Comparison of ENCODE assay signal across 14 mouse cellular contexts in the genomic region with DNA sequence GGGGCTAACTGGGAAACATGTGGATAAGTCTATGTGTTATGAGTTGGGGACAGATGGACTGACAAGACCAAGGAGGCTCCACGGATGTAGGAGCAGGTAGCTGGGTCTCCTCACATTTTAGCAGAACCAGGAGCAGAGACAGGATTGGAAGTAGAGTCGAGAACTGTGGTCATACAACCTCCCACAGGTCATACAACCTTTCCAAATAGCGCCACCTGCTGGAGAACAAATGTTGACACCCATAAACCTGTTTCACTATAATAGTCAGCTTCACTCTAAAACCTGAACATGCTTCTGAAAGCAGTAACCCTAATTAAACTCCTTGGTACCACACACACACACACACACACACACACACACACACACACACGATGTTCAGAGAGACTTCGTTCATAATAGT. TPM values are rescaled to one million over a fixed set of nuclear protein-coding genes. Genes with fewer than 3 reads are reported as not detected.
DNase-seq lines count a peak whose midpoint lies in the region; ATAC-seq and TF ChIP-seq lines count a peak whose summit lies in the region.
"Had no signal": no experiment of that assay in that cellular context is flagged by ENCODE, and none has a peak within 500 bp of the region (broad histone marks: within the 10 kb centered on the region; RNA-seq: fewer than 3 reads in every experiment).

No protein-coding gene starts in this region.

- TF ChIP-seq EP300 in ES-Bruce4 (IDR thresholded peaks at IDR 0.05; ENCODE audit: insufficient read depth, low read depth, low read length) = no peak

- intact Hi-C loops in heart, postnatal 36 days (cut with DNase I) = no loop called here

- TF ChIP-seq CTCF in kidney, postnatal 0 days (IDR thresholded peaks at IDR 0.05; ENCODE audit: low read depth) = peak; percentile 47
- TF ChIP-seq CTCF in ES-Bruce4 (IDR thresholded peaks at IDR 0.05; ENCODE audit: low read depth, low read length) = peak; percentile 24

- H3K4me3 ChIP-seq in kidney, postnatal 0 days (replicated peaks; ENCODE audit: low read depth, low read length) = no peak overlapping the region
- no peak overlapping the region for H3K4me3 ChIP-seq in kidney, embryonic 15.5 days (replicated peaks)
- no peak overlapping the region for H3K4me3 ChIP-seq in ES-Bruce4 (ENCODE audit: low read depth, low read length)
- H3K4me3 ChIP-seq: erythroblast, embryonic 14.5 days; limb, embryonic 10.5 days; midbrain, embryonic 10.5 days; neural tube, embryonic 12.5 days had no signal

- no peak overlapping the region for H3K4me2 ChIP-seq in kidney, postnatal 0 days (ENCODE audit: low read length)
- no peak overlapping the region for H3K4me2 ChIP-seq in kidney, embryonic 15.5 days
- H3K4me2 ChIP-seq: neural tube, embryonic 12.5 days had no signal

- DNase-seq in kidney, postnatal 0 days (ENCODE audit: low spot score) = no peak
- peak; percentile 71 for DNase-seq in 416B (ENCODE audit: low read depth)
- no peak for DNase-seq in Muller cell, postnatal 12 days (ENCODE audit: inconsistent ontology term)
- DNase-seq in heart, postnatal 36 days = no peak
- DNase-seq: cerebellum, adult 11-12 months; heart, adult 11 months had no signal

- H3K9me3 ChIP-seq in kidney, postnatal 0 days (replicated peaks; ENCODE audit: low read length) = no peaks in the 10 kb centered on the region
- H3K9me3 ChIP-seq in kidney, embryonic 15.5 days (replicated peaks) = no peaks in the 10 kb centered on the region
- no peaks in the 10 kb centered on the region for H3K9me3 ChIP-seq in ES-Bruce4 (replicated peaks; ENCODE audit: control insufficient read depth, insufficient read depth, low read length, poor library complexity, severe bottlenecking)
- H3K9me3 ChIP-seq: limb, embryonic 10.5 days; midbrain, embryonic 10.5 days; neural tube, embryonic 12.5 days had no signal

- 51% methylated on average over 5 of the region's 5 CpGs for WGBS in kidney, postnatal 0 days
- 56% methylated on average over 5 of the region's 5 CpGs for WGBS in kidney, embryonic 15.5 days

- H3K9ac ChIP-seq in kidney, postnatal 0 days (ENCODE audit: low read depth, low read length) = no peak overlapping the region
- no peak overlapping the region for H3K9ac ChIP-seq in kidney, embryonic 15.5 days
- no peak overlapping the region for H3K9ac ChIP-seq in ES-Bruce4 (ENCODE audit: low read depth, poor library complexity, severe bottlenecking)
- H3K9ac ChIP-seq: neural tube, embryonic 12.5 days had no signal

- TF ChIP-seq POLR2A in ES-Bruce4 (IDR thresholded peaks at IDR 0.05; ENCODE audit: insufficient read depth, low read length) = no peak

- ATAC-seq in kidney, postnatal 0 days (replicated peaks; ENCODE audit: low FRiP score, low read depth) = no peak
- no peak for ATAC-seq in kidney, embryonic 15.5 days (replicated peaks; ENCODE audit: low FRiP score)
- ATAC-seq in granulocyte monocyte progenitor cell, adult 5-6 weeks (replicated peaks; ENCODE audit: poor library complexity, severe bottlenecking) = 0 out of 2 replicates have a peak, but pooled peaks have one; percentile 44
- no peak for ATAC-seq in erythroid progenitor cell, adult 5-6 weeks (replicated peaks; ENCODE audit: low FRiP score, poor library complexity, severe bottlenecking)

- no peaks in the 10 kb centered on the region for H3K27me3 ChIP-seq in kidney, postnatal 0 days (ENCODE audit: insufficient read depth, low read length)
- H3K27me3 ChIP-seq in kidney, embryonic 15.5 days = no peaks in the 10 kb centered on the region
- H3K27me3 ChIP-seq in ES-Bruce4 (ENCODE audit: control insufficient read depth, insufficient read depth, low read length, poor library complexity, severe bottlenecking) = no peaks in the 10 kb centered on the region
- H3K27me3 ChIP-seq: neural tube, embryonic 12.5 days had no signal

- no peaks in the 10 kb centered on the region for H3K4me1 ChIP-seq in kidney, postnatal 0 days (replicated peaks; ENCODE audit: insufficient read depth, low read length)
- H3K4me1 ChIP-seq in kidney, embryonic 15.5 days = no peaks in the 10 kb centered on the region
- H3K4me1 ChIP-seq in ES-Bruce4 (ENCODE audit: control insufficient read depth, insufficient read depth, low read length) = no peaks in the 10 kb centered on the region
- H3K4me1 ChIP-seq: limb, embryonic 10.5 days; neural tube, embryonic 12.5 days had no signal

- no peak overlapping the region for H3K27ac ChIP-seq in kidney, postnatal 0 days
- no peak overlapping the region for H3K27ac ChIP-seq in kidney, embryonic 15.5 days
- no peak overlapping the region for H3K27ac ChIP-seq in ES-Bruce4 (ENCODE audit: insufficient read depth, low read length)
- H3K27ac ChIP-seq: limb, embryonic 10.5 days; midbrain, embryonic 10.5 days; neural tube, embryonic 12.5 days had no signal

- no peaks in the 10 kb centered on the region for H3K36me3 ChIP-seq in kidney, postnatal 0 days (ENCODE audit: insufficient read depth, low read length)
- H3K36me3 ChIP-seq in kidney, embryonic 15.5 days = no peaks in the 10 kb centered on the region
- H3K36me3 ChIP-seq in ES-Bruce4 (ENCODE audit: control insufficient read depth, insufficient read depth, low read length, poor library complexity, severe bottlenecking) = no peaks in the 10 kb centered on the region
- H3K36me3 ChIP-seq: limb, embryonic 10.5 days; midbrain, embryonic 10.5 days; neural tube, embryonic 12.5 days had no signal

RNA-seq across cellular contexts. Expression of a gene that starts 50.7 kb away (rescaled TPM):
- 5.6 and 5.8 TPM in 2 replicates for polyA plus RNA-seq in kidney, postnatal 0 days (2015; fragmentation: Nextera tagmentation; extraction: Ambion mirVana)
- polyA plus RNA-seq in kidney, embryonic 15.5 days (2015; fragmentation: Nextera tagmentation; extraction: Ambion mirVana) = 6.4 and 7.7 TPM in 2 replicates
- 17.7 and 18.6 TPM in 2 replicates for polyA plus RNA-seq in ES-Bruce4 (2011; ENCODE audit: insufficient read depth, insufficient read length, low read depth, missing spikeins)
- 18.2 and 19.0 TPM in 2 replicates for total RNA-seq in granulocyte monocyte progenitor cell, adult 5-6 weeks (2014; fragmentation: Nextera tagmentation)
- total RNA-seq in granulocyte monocyte progenitor cell, adult 5-6 weeks (2017) = 6.1 TPM in 2 replicates
- total RNA-seq in erythroid progenitor cell, adult 5-6 weeks (2015; ENCODE audit: low replicate concordance) = 3.8 and 6.1 TPM in 2 replicates
- 1.9 and 3.5 TPM in 2 replicates for total RNA-seq in erythroid progenitor cell, adult 5-6 weeks (2017; ENCODE audit: low replicate concordance)
- total RNA-seq in heart, postnatal 36 days (2021) = 10 to 100 TPM; 15.7 to 15.8 TPM
